Mouse (Mus musculus) kidney, embryonic 16.5 days (tissue): ENCODE data around the gene Runx1. TPM values are rescaled to one million over a fixed set of nuclear protein-coding genes. Genes with fewer than 3 reads are reported as not detected.

Experiments
- ATAC-seq: fragments of 200-750 bp; cut with Nextera tagmentation; 2 replicates; pipeline ENCODE4 v1.8.0; 2017; ENCODE audit warnings: moderate TSS enrichment; ENCODE audit not compliant: low FRiP score, low TSS enrichment
- H3K27ac ChIP-seq: fragments of 300-500 bp; sonication (generic); 2 replicates; pipeline ENCODE4 v1.5.1; 2014; ENCODE audit warnings: low read length
- H3K27me3 ChIP-seq: fragments of 300-500 bp; sonication (generic); 2 replicates; pipeline ENCODE4 v1.6.1; 2014; ENCODE audit warnings: low read length, control low read depth, mixed read lengths; ENCODE audit not compliant: insufficient read depth
- H3K36me3 ChIP-seq: fragments of 300-500 bp; sonication (generic); 2 replicates; pipeline ENCODE4 v1.6.1; 2014; ENCODE audit warnings: low read length, control low read depth, mixed read lengths; ENCODE audit not compliant: insufficient read depth
- H3K4me1 ChIP-seq: fragments of 300-500 bp; sonication (generic); 2 replicates; pipeline ENCODE4 v1.6.1; 2014; ENCODE audit warnings: low read length, control low read depth, mixed read lengths; ENCODE audit not compliant: insufficient read depth
- H3K4me2 ChIP-seq: fragments of 300-500 bp; sonication (generic); replicated peaks from 2 replicates; pipeline ENCODE4 v1.6.1; 2014; ENCODE audit warnings: low read depth, low read length
- H3K4me3 ChIP-seq: fragments of 300-500 bp; sonication (generic); 2 replicates; pipeline ENCODE4 v1.5.1; 2014; ENCODE audit warnings: mild to moderate bottlenecking, low read length
- H3K9ac ChIP-seq: fragments of 300-500 bp; sonication (generic); replicated peaks from 2 replicates; pipeline ENCODE4 v1.6.1; 2014; ENCODE audit warnings: low read length
- H3K9me3 ChIP-seq: fragments of 300-500 bp; sonication (generic); 2 replicates; pipeline ENCODE4 v1.6.1; 2016; ENCODE audit warnings: low read length, control low read depth
- WGBS: fragments of 180-500 bp; shearing (Covaris S2); extraction: QIAGEN DNeasy Blood & Tissue Kit; methylation state at CpG from one replicate; pipeline ENCODE4 v1.1.7; 2014; 5-methylcytosine and 5-hydroxymethylcytosine counted together
- polyA plus RNA-seq: library from polyadenylated mRNA; unstranded; fragments of >200 nt; fragmentation: Nextera tagmentation; extraction: Ambion mirVana; gene quantifications from 2 replicates; pipeline ENCODE4 v1.2.1, GENCODE M21; 2015

Gene Runx1
- polyA plus RNA-seq: 1.6 TPM in 2 replicates

GRCm38 (mm10) chr16:92825908-92826650, at the start of gene Runx1:
Gene Runx1 (minus strand): TSS chr16:92826149.
- no peaks in the 10 kb centered on the region for H3K36me3 ChIP-seq
- no peak within 1 kb of the TSS for H3K9ac ChIP-seq
- no peak within 1 kb of the TSS for H3K4me2 ChIP-seq
- no peak within 1 kb of the TSS for H3K27ac ChIP-seq
- no peak for ATAC-seq
- WGBS: 90% methylated on average over 11 of the region's 11 CpGs
- peaks cover 18% of the 10 kb centered on the region for H3K4me1 ChIP-seq
- H3K27me3 ChIP-seq: no peaks in the 10 kb centered on the region
- H3K9me3 ChIP-seq: no peaks in the 10 kb centered on the region
- no peak within 1 kb of the TSS for H3K4me3 ChIP-seq

DNA sequence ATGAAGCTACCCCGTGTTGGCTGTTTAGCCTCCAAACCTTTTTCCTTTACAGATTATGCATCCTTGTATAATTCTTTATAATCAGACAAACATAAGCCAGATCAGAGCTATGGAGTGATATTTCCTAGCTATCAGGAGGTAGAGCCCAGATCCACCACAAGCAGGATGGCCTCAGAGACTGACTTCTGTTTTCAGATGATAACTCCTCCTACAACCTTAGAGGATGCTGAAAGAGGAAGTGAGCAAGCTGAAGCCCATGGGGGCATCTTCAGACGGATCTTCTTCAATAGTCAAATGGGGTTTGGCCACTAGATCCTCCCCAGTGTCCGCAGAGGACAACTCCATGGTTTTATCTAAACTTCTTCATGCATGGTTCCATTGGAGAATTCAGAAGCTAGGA, 48.1 kb upstream of the Runx1 start:
- H3K9me3 ChIP-seq: 0 out of 2 replicates have a peak, but pooled peaks cover 3% of the 10 kb centered on the region
- no peak overlapping the region for H3K4me2 ChIP-seq
- H3K4me3 ChIP-seq: no peak overlapping the region
- H3K27ac ChIP-seq: no peak overlapping the region
- H3K27me3 ChIP-seq: no peaks in the 10 kb centered on the region
- no peaks in the 10 kb centered on the region for H3K36me3 ChIP-seq
- no peaks in the 10 kb centered on the region for H3K4me1 ChIP-seq
- WGBS: 96% methylated on average over 3 of the region's 3 CpGs
- no peak for ATAC-seq
- H3K9ac ChIP-seq: no peak overlapping the region

DNA sequence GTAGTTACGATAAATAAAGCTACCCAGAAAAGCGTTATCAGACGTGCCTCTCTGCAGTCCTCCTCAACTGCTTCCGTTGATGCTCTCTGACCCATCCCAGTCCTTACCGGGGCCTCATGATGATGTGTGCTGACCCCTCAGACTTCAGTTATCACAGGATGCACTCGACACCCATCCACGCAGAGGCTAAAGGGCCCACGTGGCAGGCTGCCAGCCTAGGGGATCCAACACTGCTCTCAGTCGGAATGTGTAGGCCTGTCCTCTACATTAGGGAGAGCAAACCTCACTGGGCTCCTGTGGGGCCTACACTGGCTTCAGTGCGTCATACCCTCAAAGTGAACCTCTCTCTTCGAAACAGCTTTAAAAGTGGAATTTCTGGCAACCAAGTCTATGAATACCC, 45.8 kb upstream of the Runx1 start:
- Histone ChIP-seq H3K9me3 (0 out of 2 replicates have a peak, but pooled peaks cover 3% of the 10 kb centered on the region), H3K9ac (no peak overlapping the region), H3K27ac (no peak overlapping the region), H3K4me2 (no peak overlapping the region), H3K36me3 (no peaks in the 10 kb centered on the region), H3K27me3 (no peaks in the 10 kb centered on the region), H3K4me1 (no peaks in the 10 kb centered on the region), H3K4me3 (no peak overlapping the region)
- WGBS: 83% methylated on average over 11 of the region's 11 CpGs
- ATAC-seq: no peak

GRCm38 (mm10) chr16:92868550-92868949, 42.6 kb upstream of the Runx1 start:
- no peak overlapping the region for H3K4me2 ChIP-seq
- no peak overlapping the region for H3K9ac ChIP-seq
- no peak overlapping the region for H3K4me3 ChIP-seq
- H3K27me3 ChIP-seq: no peaks in the 10 kb centered on the region
- H3K9me3 ChIP-seq: no peaks in the 10 kb centered on the region
- no peak for ATAC-seq
- no peaks in the 10 kb centered on the region for H3K4me1 ChIP-seq
- H3K36me3 ChIP-seq: no peaks in the 10 kb centered on the region
- no peak overlapping the region for H3K27ac ChIP-seq
- 91% methylated on average over 4 of the region's 4 CpGs for WGBS

DNA sequence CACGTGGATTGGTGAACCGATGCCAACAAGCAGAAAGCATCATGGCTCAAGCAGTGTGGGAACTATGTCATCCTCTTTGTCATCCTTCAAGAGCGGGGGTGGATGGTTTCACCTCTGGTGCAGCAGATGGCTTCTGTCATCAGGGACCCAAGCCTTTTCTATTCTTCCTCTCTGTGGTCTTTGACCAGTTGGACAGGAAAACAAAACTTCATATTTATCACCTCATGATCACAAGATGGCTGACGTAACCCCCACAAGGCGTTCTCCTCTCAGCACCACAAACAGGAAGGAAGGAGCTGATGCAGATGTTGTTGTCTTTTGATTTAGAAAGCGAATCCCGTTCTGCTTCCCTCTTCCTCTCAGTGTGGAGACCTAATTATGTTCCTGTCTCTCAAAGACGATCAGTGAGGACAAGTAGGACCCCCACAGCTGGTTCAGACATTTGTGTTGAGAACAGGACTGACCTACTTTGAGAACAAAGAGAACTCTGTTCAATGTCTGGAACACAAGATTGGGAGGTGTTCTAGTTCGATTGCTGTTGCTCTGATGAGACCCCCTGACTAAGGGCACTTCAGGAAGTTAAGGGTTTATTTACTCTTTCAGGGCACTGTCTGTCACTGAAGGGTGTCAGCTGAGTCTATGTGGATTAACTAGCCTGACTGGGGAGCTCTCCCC, 41.4 kb upstream of the Runx1 start:
- ATAC-seq: no peak
- WGBS: 59% methylated on average over 9 of the region's 9 CpGs
- H3K4me3 ChIP-seq: no peak overlapping the region
- no peaks in the 10 kb centered on the region for H3K4me1 ChIP-seq
- no peak overlapping the region for H3K27ac ChIP-seq
- no peaks in the 10 kb centered on the region for H3K9me3 ChIP-seq
- H3K36me3 ChIP-seq: no peaks in the 10 kb centered on the region
- H3K4me2 ChIP-seq: no peak overlapping the region
- no peak overlapping the region for H3K9ac ChIP-seq
- no peaks in the 10 kb centered on the region for H3K27me3 ChIP-seq

DNA sequence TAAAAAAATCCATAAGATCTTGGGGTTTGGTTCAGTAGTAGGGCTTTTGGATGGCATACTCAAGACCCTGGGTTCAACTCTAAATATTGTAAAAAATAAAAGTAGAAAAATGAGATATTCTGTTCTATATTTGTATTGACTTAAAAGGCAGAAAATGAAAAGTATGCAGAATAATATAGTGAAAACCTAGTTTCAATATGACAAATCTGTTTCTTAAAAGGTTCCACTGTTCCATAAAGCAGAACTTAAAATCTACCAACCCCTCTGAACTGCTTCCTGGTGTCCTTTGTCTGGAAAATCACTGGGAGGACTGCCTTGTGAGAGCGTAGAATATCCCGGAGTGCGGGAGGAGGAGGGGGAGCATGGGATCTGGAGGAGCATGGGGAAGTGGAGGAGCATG, 39.4 kb upstream of the Runx1 start:
- no peak overlapping the region for H3K9ac ChIP-seq
- no peaks in the 10 kb centered on the region for H3K9me3 ChIP-seq
- no peak for ATAC-seq
- H3K4me1 ChIP-seq: no peaks in the 10 kb centered on the region
- H3K27me3 ChIP-seq: no peaks in the 10 kb centered on the region
- 93% methylated on average over 3 of the region's 3 CpGs for WGBS
- H3K4me3 ChIP-seq: no peak overlapping the region
- H3K27ac ChIP-seq: no peak overlapping the region
- H3K36me3 ChIP-seq: no peaks in the 10 kb centered on the region
- H3K4me2 ChIP-seq: no peak overlapping the region

GRCm38 (mm10) chr16:92864191-92864590, 38.2 kb upstream of the Runx1 start:
- Histone ChIP-seq H3K4me3 (no peak overlapping the region), H3K27me3 (no peaks in the 10 kb centered on the region), H3K27ac (no peak overlapping the region), H3K4me2 (no peak overlapping the region), H3K9me3 (no peaks in the 10 kb centered on the region), H3K9ac (no peak overlapping the region), H3K36me3 (no peaks in the 10 kb centered on the region), H3K4me1 (no peaks in the 10 kb centered on the region)
- no peak for ATAC-seq
- WGBS: 78% methylated on average over 2 of the region's 2 CpGs

- no peaks in the 10 kb centered on the region for H3K4me1 ChIP-seq
- no peaks in the 10 kb centered on the region for H3K36me3 ChIP-seq
- H3K27me3 ChIP-seq: no peaks in the 10 kb centered on the region
- H3K9ac ChIP-seq: no peak overlapping the region
- no peak overlapping the region for H3K27ac ChIP-seq
- H3K4me3 ChIP-seq: no peak overlapping the region
- ATAC-seq: no peak
- H3K9me3 ChIP-seq: no peaks in the 10 kb centered on the region
- H3K4me2 ChIP-seq: no peak overlapping the region
Observed at GRCm38 (mm10) chr16:92863179-92863578, 37.2 kb upstream of the Runx1 start.

- no peak for ATAC-seq
- no peaks in the 10 kb centered on the region for H3K4me1 ChIP-seq
- H3K27me3 ChIP-seq: no peaks in the 10 kb centered on the region
- no peak overlapping the region for H3K27ac ChIP-seq
- no peak overlapping the region for H3K4me2 ChIP-seq
- no peak overlapping the region for H3K4me3 ChIP-seq
- no peaks in the 10 kb centered on the region for H3K9me3 ChIP-seq
- 84% methylated on average over 4 of the region's 4 CpGs for WGBS
- no peaks in the 10 kb centered on the region for H3K36me3 ChIP-seq
- H3K9ac ChIP-seq: no peak overlapping the region
Observed at GRCm38 (mm10) chr16:92862430-92862829, 36.5 kb upstream of the Runx1 start.

GRCm38 (mm10) chr16:92861571-92861970, 35.6 kb upstream of the Runx1 start:
- Histone ChIP-seq H3K4me2 (no peak overlapping the region), H3K9me3 (no peaks in the 10 kb centered on the region), H3K4me1 (no peaks in the 10 kb centered on the region), H3K27ac (no peak overlapping the region), H3K36me3 (no peaks in the 10 kb centered on the region), H3K9ac (no peak overlapping the region), H3K27me3 (no peaks in the 10 kb centered on the region), H3K4me3 (no peak overlapping the region)
- ATAC-seq: no peak
- WGBS: 73% methylated on average over 2 of the region's 2 CpGs
